Mouse (Mus musculus) intestine, embryonic 15.5 days (tissue): Measurements from ENCODE around the gene Lrrc4. TPM values are rescaled to one million over a fixed set of nuclear protein-coding genes. Genes with fewer than 3 reads are reported as not detected.
A peak's percentile ranks its signal among the peaks of the same experiment; 100 is the strongest.

Source experiments
- ATAC-seq: fragments of 200-750 bp; cut with Nextera tagmentation; 2 replicates; pipeline ENCODE4 v1.8.0; 2017; ENCODE audit warnings: moderate TSS enrichment, moderate library complexity
- H3K27ac ChIP-seq: fragments of 300-500 bp; sonication (generic); 2 replicates; pipeline ENCODE4 v1.5.1; 2015; ENCODE audit warnings: mild to moderate bottlenecking, inconsistent platforms
- H3K27me3 ChIP-seq: fragments of 300-500 bp; sonication (generic); replicated peaks from 2 replicates; pipeline ENCODE4 v1.6.1; 2015; ENCODE audit warnings: inconsistent platforms
- H3K36me3 ChIP-seq: fragments of 300-500 bp; sonication (generic); 2 replicates; pipeline ENCODE4 v1.6.1; 2015; ENCODE audit warnings: inconsistent platforms
- H3K4me1 ChIP-seq: fragments of 300-500 bp; sonication (generic); replicated peaks from 2 replicates; pipeline ENCODE4 v1.6.1; 2015; ENCODE audit warnings: inconsistent platforms
- H3K4me2 ChIP-seq: fragments of 300-500 bp; sonication (generic); replicated peaks from 2 replicates; pipeline ENCODE4 v1.6.1; 2015; ENCODE audit warnings: mild to moderate bottlenecking, inconsistent platforms
- H3K4me3 ChIP-seq: fragments of 300-500 bp; sonication (generic); replicated peaks from 2 replicates; pipeline ENCODE4 v1.5.1; 2015; ENCODE audit warnings: inconsistent platforms
- H3K9ac ChIP-seq: fragments of 300-500 bp; sonication (generic); 2 replicates; pipeline ENCODE4 v1.6.1; 2015; ENCODE audit warnings: inconsistent platforms
- H3K9me3 ChIP-seq: fragments of 300-500 bp; sonication (generic); 2 replicates; pipeline ENCODE4 v1.6.1; 2016; ENCODE audit warnings: inconsistent platforms
- WGBS: fragments of 180-500 bp; shearing (Covaris S2); methylation state at CpG from one replicate; pipeline ENCODE4 v1.1.7; 2015; 5-methylcytosine and 5-hydroxymethylcytosine counted together
- polyA plus RNA-seq: library from polyadenylated mRNA; unstranded; fragments of >200 nt; fragmentation: Nextera tagmentation; extraction: Ambion mirVana; gene quantifications from 2 replicates; pipeline ENCODE4 v1.2.1, GENCODE M21; 2015

Gene Lrrc4
- polyA plus RNA-seq, 1 experiment from 2014 or later, result 0.31 TPM

DNA sequence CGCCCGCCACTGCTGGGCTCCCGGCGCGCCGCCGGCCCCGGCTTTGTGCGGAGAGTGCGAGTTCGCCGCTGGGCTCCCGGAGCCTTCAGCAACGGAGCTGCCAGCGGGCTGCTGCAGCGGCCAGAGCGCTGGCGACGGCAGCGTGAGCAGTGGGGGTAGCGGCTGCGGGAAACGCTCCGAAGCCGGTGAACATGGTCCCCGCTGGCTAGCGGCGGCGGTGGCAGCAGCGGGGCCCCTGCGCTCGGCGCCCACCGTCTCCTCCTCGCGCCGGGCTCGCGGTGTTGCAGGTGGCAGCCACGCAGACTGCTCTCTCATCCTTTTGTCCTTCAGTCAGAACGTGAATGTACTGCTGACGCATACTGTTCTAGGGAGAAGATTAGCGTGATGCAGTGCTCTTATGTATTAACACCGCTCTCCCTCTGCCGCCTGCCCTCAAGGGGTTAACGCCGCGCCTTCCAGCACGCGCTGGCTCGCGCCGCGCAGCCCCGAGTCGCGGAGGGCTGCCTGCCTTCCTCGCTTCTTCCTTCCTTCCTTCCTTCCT lies 1.3 kb upstream of the Lrrc4 start:
- under 1% methylated on average over 48 of the region's 58 CpGs for WGBS
- Histone ChIP-seq H3K4me3 (peak overlapping the region; percentile 61), H3K36me3 (no peaks in the 10 kb centered on the region), H3K27ac (no peak overlapping the region), H3K27me3 (peaks cover 12% of the 10 kb centered on the region), H3K9ac (peak overlapping the region; percentile 59), H3K4me1 (peaks cover 21% of the 10 kb centered on the region), H3K9me3 (no peaks in the 10 kb centered on the region), H3K4me2 (peak overlapping the region; percentile 100)
- ATAC-seq, result peak; percentile 67

DNA sequence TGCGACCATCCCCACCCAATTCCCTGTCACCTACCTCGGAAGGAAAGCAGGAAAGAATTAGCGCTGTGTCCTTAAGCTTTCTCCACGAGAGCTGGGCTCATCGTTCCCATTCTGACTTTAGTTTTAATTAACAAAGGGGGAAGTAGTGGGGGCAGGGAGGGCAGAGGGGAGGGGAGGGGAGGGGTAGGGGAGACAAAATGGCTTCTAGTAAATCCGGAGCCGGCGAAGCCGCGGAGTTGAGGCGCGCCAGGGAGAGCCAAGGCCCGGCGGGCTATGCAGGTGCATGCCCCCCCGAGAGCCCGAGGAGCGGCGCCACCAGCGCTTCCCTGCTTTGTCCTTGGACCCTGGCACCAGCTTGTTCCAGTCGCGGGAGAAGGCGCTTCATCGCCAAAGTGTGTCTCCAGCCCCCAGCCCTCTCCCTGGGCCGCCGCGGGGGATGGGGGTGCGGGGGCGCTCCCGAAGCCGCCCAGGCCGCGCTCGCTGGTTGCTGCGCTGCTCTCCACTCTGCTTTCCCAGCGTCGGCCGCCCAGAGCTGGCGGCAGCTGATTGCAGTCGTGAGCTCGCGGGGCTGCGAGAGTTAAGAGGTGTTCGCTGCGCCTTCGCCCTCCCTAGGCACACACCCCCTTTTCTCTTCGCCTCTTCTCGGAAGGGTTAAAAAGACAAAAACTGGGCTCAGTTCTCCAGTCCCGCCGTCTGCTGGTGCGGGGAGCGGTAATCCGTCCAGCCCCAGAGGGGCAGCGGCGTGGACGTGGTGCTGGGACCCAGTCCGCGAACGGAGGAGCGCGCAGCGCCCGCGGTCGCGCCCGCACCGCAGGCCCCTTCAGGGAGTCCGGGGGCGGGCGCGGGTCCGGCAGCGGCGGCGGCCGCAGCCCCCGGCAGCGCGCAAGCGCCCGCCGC lies 555 bp upstream of the Lrrc4 start:
- Histone ChIP-seq H3K4me3 (peak overlapping the region; percentile 61), H3K27ac (no peak overlapping the region), H3K9ac (peak overlapping the region; percentile 59), H3K4me2 (peak overlapping the region; percentile 100), H3K4me1 (peaks cover 21% of the 10 kb centered on the region), H3K36me3 (no peaks in the 10 kb centered on the region), H3K27me3 (peaks cover 12% of the 10 kb centered on the region), H3K9me3 (no peaks in the 10 kb centered on the region)
- ATAC-seq, result peak; percentile 51
- WGBS, result 1% methylated on average over 81 of the region's 82 CpGs

DNA sequence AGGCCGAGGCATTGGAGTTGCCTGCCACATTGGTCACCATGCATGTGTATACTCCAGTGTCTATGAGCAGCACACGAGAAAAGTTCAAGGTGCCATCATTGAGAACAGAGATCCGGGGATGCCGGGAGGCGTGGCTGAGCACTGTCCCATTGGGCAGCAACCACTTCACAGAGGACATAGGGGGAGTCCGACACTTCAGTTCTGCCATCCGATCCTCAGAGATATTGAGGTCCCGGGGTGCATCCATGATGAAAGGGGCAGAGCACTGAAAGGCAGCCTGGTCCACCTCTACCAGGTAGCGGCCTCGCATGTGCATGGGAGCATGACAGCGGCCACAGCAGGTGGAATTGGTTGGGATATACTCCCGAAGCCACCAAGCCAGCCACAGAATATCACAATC lies 1.2 kb downstream of the Lrrc4 start:
- Histone ChIP-seq H3K36me3 (no peaks in the 10 kb centered on the region), H3K27me3 (peaks cover 12% of the 10 kb centered on the region), H3K4me1 (peaks cover 21% of the 10 kb centered on the region), H3K4me2 (no peak overlapping the region), H3K4me3 (no peak overlapping the region), H3K9me3 (no peaks in the 10 kb centered on the region), H3K9ac (no peak overlapping the region), H3K27ac (no peak overlapping the region)
- no peak for ATAC-seq
- WGBS, result 95% methylated on average over 12 of the region's 12 CpGs

DNA sequence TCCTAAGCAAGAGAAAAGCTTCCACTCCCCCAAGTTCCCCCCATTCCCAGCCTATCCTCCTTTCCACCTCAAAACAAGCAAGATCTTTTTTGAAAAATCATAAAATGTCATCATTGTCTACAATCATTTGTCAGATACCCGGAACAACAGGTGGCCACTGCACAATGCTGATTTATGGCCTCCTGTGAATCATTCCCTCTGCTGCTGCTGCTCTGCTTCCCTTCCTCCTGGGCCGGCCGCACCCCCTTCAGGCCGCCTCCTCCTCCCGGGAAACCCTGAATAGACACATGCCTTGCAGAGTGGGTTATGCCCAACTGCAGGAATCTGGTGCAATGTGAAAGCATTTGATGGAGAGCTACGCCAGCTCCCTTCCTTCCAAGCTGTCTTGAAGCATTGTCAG lies 3.0 kb downstream of the Lrrc4 start:
- no peak overlapping the region for H3K9ac ChIP-seq
- no peak overlapping the region for H3K4me2 ChIP-seq
- no peaks in the 10 kb centered on the region for H3K9me3 ChIP-seq
- H3K4me3 ChIP-seq, result no peak overlapping the region
- H3K36me3 ChIP-seq, result no peaks in the 10 kb centered on the region
- H3K4me1 ChIP-seq, result peaks cover 17% of the 10 kb centered on the region
- H3K27me3 ChIP-seq, result peaks cover 10% of the 10 kb centered on the region
- H3K27ac ChIP-seq, result no peak overlapping the region
- ATAC-seq, result 0 out of 2 replicates have a peak, but pooled peaks have one; percentile 36
- 30% methylated on average over 6 of the region's 6 CpGs for WGBS

DNA sequence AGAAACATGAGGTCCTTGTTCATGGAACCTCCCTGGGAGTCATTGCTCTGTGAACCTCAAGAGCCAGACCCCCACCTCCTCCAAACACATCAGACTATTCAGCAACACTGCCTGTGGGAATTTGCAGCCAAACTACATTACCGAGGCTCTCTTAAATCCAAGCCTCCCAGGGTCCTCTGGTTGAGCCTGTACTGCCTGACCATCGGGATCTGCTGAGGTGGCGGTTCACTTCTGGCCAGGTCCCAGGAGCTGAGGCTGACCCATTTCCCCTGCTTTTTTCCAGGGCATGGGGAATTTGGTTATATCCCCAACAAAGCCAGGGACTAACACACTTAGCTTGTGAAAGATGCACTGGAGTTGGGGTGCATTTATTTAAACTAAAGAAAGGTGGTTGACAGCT lies 4.0 kb downstream of the Lrrc4 start:
- peaks cover 14% of the 10 kb centered on the region for H3K4me1 ChIP-seq
- no peaks in the 10 kb centered on the region for H3K36me3 ChIP-seq
- no peaks in the 10 kb centered on the region for H3K9me3 ChIP-seq
- 49% methylated on average over 3 of the region's 3 CpGs for WGBS
- H3K4me3 ChIP-seq, result no peak overlapping the region
- ATAC-seq, result no peak
- H3K27me3 ChIP-seq, result peaks cover 10% of the 10 kb centered on the region
- no peak overlapping the region for H3K9ac ChIP-seq
- H3K27ac ChIP-seq, result no peak overlapping the region
- H3K4me2 ChIP-seq, result no peak overlapping the region

DNA sequence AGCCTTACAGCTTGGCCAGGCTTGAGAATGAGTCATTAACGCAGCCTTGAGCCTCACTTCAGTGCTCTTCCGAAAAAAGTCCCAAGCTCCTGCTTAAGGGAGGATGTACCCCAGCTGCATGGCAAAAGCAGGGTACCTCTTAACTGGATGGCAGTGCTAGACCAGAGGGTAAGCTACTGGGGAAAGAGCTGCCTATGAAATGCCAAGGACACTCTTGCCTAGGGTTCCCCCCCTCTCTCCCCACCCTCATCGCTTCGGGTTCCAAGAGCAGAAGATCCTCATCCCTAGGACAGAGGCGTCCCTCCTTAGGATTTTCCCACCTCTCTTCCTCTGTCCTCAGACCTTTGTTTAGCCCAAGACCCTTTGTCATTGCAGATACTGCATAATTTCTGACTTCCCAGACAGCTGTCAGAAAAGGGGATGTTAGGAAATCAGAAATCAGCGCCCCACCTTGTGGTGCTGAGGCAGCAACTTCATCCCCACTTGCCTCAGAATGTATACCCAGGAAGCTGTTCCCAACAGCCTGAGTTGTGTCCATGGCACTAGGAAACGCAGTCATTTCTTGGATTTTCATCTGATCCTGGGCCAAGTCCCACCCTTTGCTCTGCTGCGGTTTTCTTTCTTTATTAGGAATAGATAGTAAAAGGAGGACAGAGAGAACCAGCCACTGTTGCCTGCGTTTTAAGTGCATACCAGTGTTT lies 4.7 kb downstream of the Lrrc4 start:
- Histone ChIP-seq H3K4me2 (no peak overlapping the region), H3K27ac (no peak overlapping the region), H3K4me3 (no peak overlapping the region), H3K9me3 (no peaks in the 10 kb centered on the region), H3K4me1 (peaks cover 11% of the 10 kb centered on the region), H3K27me3 (peaks cover 10% of the 10 kb centered on the region), H3K36me3 (no peaks in the 10 kb centered on the region), H3K9ac (no peak overlapping the region)
- WGBS, result 69% methylated on average over 9 of the region's 9 CpGs
- no peak for ATAC-seq

DNA sequence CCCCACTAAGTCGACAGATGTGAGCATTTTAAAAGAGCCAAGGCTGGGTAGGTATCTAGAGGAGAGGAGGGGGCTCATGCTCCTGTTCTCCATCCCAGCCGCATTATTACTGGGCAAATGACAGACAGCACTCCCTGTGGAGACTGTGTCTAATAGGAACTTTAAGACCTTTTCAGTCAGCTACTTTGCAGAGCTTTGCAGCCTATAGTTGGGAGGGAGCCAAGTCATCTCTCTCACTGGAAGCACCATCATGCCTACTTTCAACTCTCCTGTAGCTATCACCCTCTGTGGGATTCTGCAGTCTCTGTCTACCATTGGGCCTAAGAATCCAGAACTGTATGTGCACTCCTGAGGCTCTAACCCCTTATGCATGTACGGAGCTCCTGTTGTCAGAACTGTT lies 5.7 kb downstream of the Lrrc4 start:
- H3K4me2 ChIP-seq, result no peak overlapping the region
- no peak overlapping the region for H3K9ac ChIP-seq
- WGBS, result 80% methylated on average over 3 of the region's 3 CpGs
- H3K27me3 ChIP-seq, result peaks cover 3% of the 10 kb centered on the region
- no peak for ATAC-seq
- H3K4me1 ChIP-seq, result peaks cover 5% of the 10 kb centered on the region; the same call in 1 of the 2 replicates
- H3K27ac ChIP-seq, result no peak overlapping the region
- H3K4me3 ChIP-seq, result no peak overlapping the region
- H3K9me3 ChIP-seq, result no peaks in the 10 kb centered on the region
- no peaks in the 10 kb centered on the region for H3K36me3 ChIP-seq

DNA sequence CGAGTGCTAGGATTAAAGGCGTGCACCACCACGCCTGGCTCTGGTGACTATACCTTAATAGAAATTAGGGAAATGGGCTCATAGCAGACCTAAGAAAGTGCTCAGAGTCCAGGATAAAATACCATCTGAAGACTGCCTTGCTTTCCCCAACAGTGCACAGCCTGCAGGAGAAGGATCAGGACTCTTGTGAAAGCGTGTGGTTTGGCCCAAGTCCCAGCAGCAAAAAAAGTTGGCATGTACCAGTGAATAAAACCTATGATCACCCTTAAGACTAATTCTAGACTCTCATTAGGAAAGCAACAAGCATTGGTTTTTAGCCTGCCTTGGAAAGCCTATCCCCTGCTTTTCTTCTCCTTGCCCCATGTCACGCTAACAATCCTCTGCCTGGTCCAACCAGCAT lies 7.7 kb downstream of the Lrrc4 start:
- Histone ChIP-seq H3K36me3 (no peaks in the 10 kb centered on the region), H3K4me2 (no peak overlapping the region), H3K27ac (no peak overlapping the region), H3K4me1 (peaks cover 4% of the 10 kb centered on the region; the same call in 1 of the 2 replicates), H3K9me3 (no peaks in the 10 kb centered on the region), H3K4me3 (no peak overlapping the region), H3K9ac (no peak overlapping the region), H3K27me3 (no peaks in the 10 kb centered on the region)
- 90% methylated on average over 5 of the region's 5 CpGs for WGBS
- ATAC-seq, result no peak

DNA sequence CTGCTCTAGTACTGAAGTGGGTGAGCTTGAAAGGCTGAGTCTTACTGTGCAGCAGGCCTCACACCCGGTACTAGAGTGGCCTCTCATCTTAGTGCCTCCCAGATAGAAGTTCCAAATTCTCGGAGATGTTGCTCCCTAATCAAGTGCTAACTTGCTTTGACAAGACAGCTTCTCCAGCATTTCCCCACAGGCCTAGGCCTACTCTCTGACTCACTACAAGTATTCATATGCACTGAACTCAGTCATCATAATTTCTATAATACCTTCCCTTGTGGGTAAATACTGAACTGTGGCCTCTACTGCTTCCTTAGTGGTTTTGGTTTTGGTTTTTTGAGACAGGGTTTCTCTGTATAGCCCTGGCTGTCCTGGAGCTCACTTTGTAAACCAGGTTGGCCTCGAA lies 8.2 kb downstream of the Lrrc4 start:
- ATAC-seq, result no peak
- H3K4me1 ChIP-seq, result peaks cover 2% of the 10 kb centered on the region; the same call in 1 of the 2 replicates
- no peak overlapping the region for H3K4me3 ChIP-seq
- no peaks in the 10 kb centered on the region for H3K36me3 ChIP-seq
- no peak overlapping the region for H3K9ac ChIP-seq
- WGBS, result 89% methylated on average over 3 of the region's 3 CpGs
- no peak overlapping the region for H3K4me2 ChIP-seq
- H3K27me3 ChIP-seq, result no peaks in the 10 kb centered on the region
- no peak overlapping the region for H3K27ac ChIP-seq
- no peaks in the 10 kb centered on the region for H3K9me3 ChIP-seq

DNA sequence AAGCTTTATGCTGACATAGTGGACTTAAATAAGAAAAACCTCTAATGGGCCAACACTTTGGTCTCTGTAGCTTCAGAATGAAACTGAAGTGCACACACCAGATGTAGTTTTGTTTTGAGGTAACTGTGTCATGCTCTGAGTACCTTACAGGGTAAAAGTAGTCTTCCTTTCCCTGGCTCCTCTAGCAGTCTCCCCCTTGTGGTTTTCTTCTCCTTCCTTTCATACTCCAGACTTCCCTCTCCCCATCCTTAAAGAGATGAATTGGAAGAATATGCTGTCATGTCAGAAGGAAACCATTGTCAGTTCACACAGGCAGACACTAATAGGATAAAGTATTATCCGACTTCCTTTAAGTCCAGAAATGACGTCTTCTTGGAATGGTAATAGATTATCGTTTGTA lies 9.3 kb downstream of the Lrrc4 start:
- Histone ChIP-seq H3K4me2 (no peak overlapping the region), H3K4me1 (no peaks in the 10 kb centered on the region; the same call in 1 of the 2 replicates), H3K27ac (no peak overlapping the region), H3K9me3 (no peaks in the 10 kb centered on the region), H3K4me3 (no peak overlapping the region), H3K9ac (no peak overlapping the region), H3K36me3 (no peaks in the 10 kb centered on the region), H3K27me3 (no peaks in the 10 kb centered on the region)
- ATAC-seq, result no peak
- 70% methylated on average over 3 of the region's 3 CpGs for WGBS

DNA sequence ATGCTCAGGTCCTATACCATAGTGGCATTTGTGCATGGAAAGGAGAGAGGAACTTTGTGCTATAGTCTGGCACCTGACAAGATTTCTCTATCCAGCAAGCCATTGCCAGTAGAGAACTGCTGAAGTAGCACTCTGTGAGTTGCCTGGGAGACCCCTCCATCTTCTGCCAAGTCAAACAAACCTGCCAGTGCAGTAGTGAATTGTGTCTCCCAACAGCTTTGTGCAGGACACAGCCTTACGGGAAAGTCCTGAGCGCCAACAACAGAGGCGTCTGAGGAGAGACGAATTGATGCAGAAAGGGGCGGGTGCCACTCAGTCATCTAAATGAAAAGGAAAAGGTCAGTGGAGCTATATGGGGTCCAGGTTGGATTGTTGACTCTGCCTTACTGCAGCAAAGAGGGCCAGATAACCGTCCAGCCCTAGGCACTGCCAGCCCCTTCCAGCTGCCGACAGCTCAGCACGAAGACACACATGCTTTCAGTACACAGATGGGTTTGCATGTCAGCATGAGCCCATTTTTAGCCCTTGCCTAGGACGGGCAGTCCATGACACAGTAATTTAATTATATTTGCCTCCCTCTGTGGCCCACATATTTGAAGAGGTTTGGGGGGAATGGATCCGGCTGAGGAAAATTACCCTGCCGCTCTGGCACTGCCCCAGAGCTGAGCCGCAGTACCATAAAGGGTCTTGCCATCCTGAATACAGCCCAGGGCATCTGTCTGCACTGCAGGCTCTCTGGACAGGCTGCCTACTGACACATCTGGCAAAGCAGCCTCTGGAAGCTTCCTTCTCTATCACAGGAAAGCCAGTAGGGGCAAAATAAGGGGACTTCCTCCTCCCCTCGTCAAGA lies 11.8 kb downstream of the Lrrc4 start:
- WGBS, result 68% methylated on average over 13 of the region's 13 CpGs
- no peak for ATAC-seq
- Histone ChIP-seq H3K4me2 (no peak overlapping the region), H3K4me1 (no peaks in the 10 kb centered on the region), H3K9me3 (no peaks in the 10 kb centered on the region), H3K27ac (no peak overlapping the region), H3K4me3 (no peak overlapping the region), H3K36me3 (no peaks in the 10 kb centered on the region), H3K27me3 (no peaks in the 10 kb centered on the region), H3K9ac (no peak overlapping the region)

DNA sequence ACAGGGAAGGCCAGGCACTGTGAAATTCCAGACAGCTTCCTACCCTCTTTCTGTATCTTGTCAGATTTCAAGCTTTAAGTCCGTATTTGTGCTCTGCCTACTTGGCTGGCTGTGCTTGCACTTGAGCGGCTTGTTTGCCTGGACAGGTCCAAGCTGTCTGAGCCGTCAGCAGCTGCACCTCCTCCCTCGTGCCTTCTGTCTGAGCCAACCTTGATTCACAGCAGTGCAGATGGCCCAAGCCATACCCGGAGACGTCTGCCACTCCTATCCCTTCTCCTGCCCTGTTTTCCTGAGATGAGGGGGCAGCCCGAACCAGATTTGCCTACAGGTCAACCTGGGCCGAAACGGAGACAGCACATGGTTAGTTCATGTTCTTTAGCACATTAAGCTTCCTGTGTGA lies 14.5 kb downstream of the Lrrc4 start:
- no peak for ATAC-seq
- WGBS, result 56% methylated on average over 9 of the region's 9 CpGs
- H3K27me3 ChIP-seq, result no peaks in the 10 kb centered on the region

More for the DNA sequence above, 14.5 kb downstream of the Lrrc4 start:
- H3K27ac ChIP-seq, result no peak overlapping the region
- no peak overlapping the region for H3K4me2 ChIP-seq
- no peak overlapping the region for H3K4me3 ChIP-seq
- H3K9me3 ChIP-seq, result no peaks in the 10 kb centered on the region
- no peaks in the 10 kb centered on the region for H3K4me1 ChIP-seq
- no peak overlapping the region for H3K9ac ChIP-seq
- no peaks in the 10 kb centered on the region for H3K36me3 ChIP-seq
